Mouse (Mus musculus): ENCODE measurements around the gene Scn11a. TPM values are rescaled to one million over a fixed set of nuclear protein-coding genes. Genes with fewer than 3 reads are reported as not detected.

Scn11a gene
- polyA plus RNA-seq, 1 experiment from 2014 or later: 0.04 TPM

GRCm38 (mm10) chr9:119804501-119804847 lies 20.8 kb downstream of the Scn11a start:
- no peak overlapping the region for H3K9ac ChIP-seq (ENCODE audit: low read length)
- no peaks in the 10 kb centered on the region for H3K27me3 ChIP-seq (replicated peaks; ENCODE audit: control insufficient read depth, insufficient read depth, low read length)
- DNase-seq (ENCODE audit: low spot score): no peak
- no peaks in the 10 kb centered on the region for H3K9me3 ChIP-seq (ENCODE audit: control insufficient read depth, low read length)
- peaks cover 8% of the 10 kb centered on the region; the same call in 1 of the 2 replicates for H3K4me1 ChIP-seq (replicated peaks; ENCODE audit: control insufficient read depth, insufficient read depth, low read length)
- H3K36me3 ChIP-seq (ENCODE audit: control insufficient read depth, insufficient read depth, low read length): no peaks in the 10 kb centered on the region
- WGBS: 75% methylated on average over 11 of the region's 11 CpGs
- H3K4me2 ChIP-seq (ENCODE audit: low read length): no peak overlapping the region
- ATAC-seq (replicated peaks; ENCODE audit: low FRiP score, low TSS enrichment, low read depth): no peak
- no peak overlapping the region for H3K27ac ChIP-seq (ENCODE audit: low read depth)
- H3K4me3 ChIP-seq (ENCODE audit: low read depth, low read length): no peak overlapping the region

DNA sequence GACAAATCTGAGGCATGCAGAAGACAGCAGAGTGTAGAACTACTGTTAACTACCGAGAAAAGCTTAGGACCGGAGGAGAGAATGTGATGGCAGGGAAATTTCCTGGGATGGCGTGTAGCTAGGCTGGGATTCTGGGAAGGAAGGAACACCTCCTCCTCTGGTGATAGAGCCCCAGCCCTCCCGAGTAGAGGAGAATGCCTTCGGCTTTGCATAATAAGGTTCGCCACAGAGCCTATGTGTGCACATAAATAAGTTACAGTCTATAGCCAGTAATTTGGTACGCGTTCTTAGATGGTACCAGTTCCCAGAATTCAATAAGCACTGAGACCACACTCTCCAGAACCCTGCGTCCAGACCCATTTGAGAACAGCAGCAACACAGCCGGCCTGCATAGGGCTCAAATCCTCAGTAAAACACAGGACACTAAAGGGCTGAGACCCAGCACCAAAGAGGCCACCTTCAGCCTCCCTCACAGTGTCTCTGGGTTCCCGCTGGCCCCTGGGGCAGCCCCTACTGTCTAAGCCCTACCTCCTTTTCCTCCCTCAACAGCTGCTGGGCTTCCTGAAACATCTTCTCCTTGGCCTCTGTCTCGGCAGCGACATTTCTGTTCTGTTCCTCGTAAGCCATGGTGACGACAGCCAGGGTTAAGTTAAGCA lies 21.3 kb downstream of the Scn11a start:
- Histone ChIP-seq H3K9me3 (ENCODE audit: control insufficient read depth, low read length) (no peaks in the 10 kb centered on the region), H3K9ac (ENCODE audit: low read length) (no peak overlapping the region), H3K4me3 (ENCODE audit: low read depth, low read length) (no peak overlapping the region), H3K36me3 (ENCODE audit: control insufficient read depth, insufficient read depth, low read length) (no peaks in the 10 kb centered on the region), H3K4me1 (replicated peaks; ENCODE audit: control insufficient read depth, insufficient read depth, low read length) (peaks cover 8% of the 10 kb centered on the region; the same call in 1 of the 2 replicates), H3K27ac (ENCODE audit: low read depth) (no peak overlapping the region; the same call in 1 of the 2 replicates), H3K4me2 (ENCODE audit: low read length) (no peak overlapping the region), H3K27me3 (replicated peaks; ENCODE audit: control insufficient read depth, insufficient read depth, low read length) (no peaks in the 10 kb centered on the region)
- DNase-seq (ENCODE audit: low spot score) (no peak), ATAC-seq (replicated peaks; ENCODE audit: low FRiP score, low TSS enrichment, low read depth) (no peak)
- 60% methylated on average over 15 of the region's 15 CpGs for WGBS

GRCm38 (mm10) chr9:119803169-119803827 lies 22.0 kb downstream of the Scn11a start:
- DNase-seq (ENCODE audit: low spot score) (no peak), ATAC-seq (replicated peaks; ENCODE audit: low FRiP score, low TSS enrichment, low read depth) (no peak)
- Histone ChIP-seq H3K4me1 (replicated peaks; ENCODE audit: control insufficient read depth, insufficient read depth, low read length) (peaks cover 8% of the 10 kb centered on the region; the same call in 1 of the 2 replicates), H3K9ac (ENCODE audit: low read length) (no peak overlapping the region), H3K4me2 (ENCODE audit: low read length) (no peak overlapping the region), H3K4me3 (ENCODE audit: low read depth, low read length) (no peak overlapping the region), H3K36me3 (ENCODE audit: control insufficient read depth, insufficient read depth, low read length) (no peaks in the 10 kb centered on the region), H3K9me3 (ENCODE audit: control insufficient read depth, low read length) (no peaks in the 10 kb centered on the region), H3K27me3 (replicated peaks; ENCODE audit: control insufficient read depth, insufficient read depth, low read length) (no peaks in the 10 kb centered on the region), H3K27ac (ENCODE audit: low read depth) (no peak overlapping the region; the same call in 1 of the 2 replicates)
- 56% methylated on average over 16 of the region's 16 CpGs for WGBS

- no peak overlapping the region for H3K27ac ChIP-seq (ENCODE audit: low read depth)
- no peak overlapping the region for H3K4me3 ChIP-seq (ENCODE audit: low read depth, low read length)
- no peaks in the 10 kb centered on the region for H3K27me3 ChIP-seq (replicated peaks; ENCODE audit: control insufficient read depth, insufficient read depth, low read length)
- no peaks in the 10 kb centered on the region for H3K9me3 ChIP-seq (ENCODE audit: control insufficient read depth, low read length)
- ATAC-seq (replicated peaks; ENCODE audit: low FRiP score, low TSS enrichment, low read depth) (no peak), DNase-seq (ENCODE audit: low spot score) (no peak)
- H3K36me3 ChIP-seq (ENCODE audit: control insufficient read depth, insufficient read depth, low read length): no peaks in the 10 kb centered on the region
- no peak overlapping the region for H3K9ac ChIP-seq (ENCODE audit: low read length)
- 35% methylated on average over 6 of the region's 6 CpGs for WGBS
- H3K4me1 ChIP-seq (replicated peaks; ENCODE audit: control insufficient read depth, insufficient read depth, low read length): peaks cover 8% of the 10 kb centered on the region; the same call in 1 of the 2 replicates
- no peak overlapping the region for H3K4me2 ChIP-seq (ENCODE audit: low read length)
Measured at GRCm38 (mm10) chr9:119801460-119801859, 23.8 kb downstream of the Scn11a start.

GRCm38 (mm10) chr9:119796791-119797190 lies 28.5 kb downstream of the Scn11a start:
- Histone ChIP-seq H3K9ac (ENCODE audit: low read length) (no peak overlapping the region), H3K4me2 (ENCODE audit: low read length) (no peak overlapping the region), H3K4me1 (replicated peaks; ENCODE audit: control insufficient read depth, insufficient read depth, low read length) (no peaks in the 10 kb centered on the region), H3K27ac (ENCODE audit: low read depth) (no peak overlapping the region), H3K9me3 (ENCODE audit: control insufficient read depth, low read length) (no peaks in the 10 kb centered on the region), H3K4me3 (ENCODE audit: low read depth, low read length) (no peak overlapping the region), H3K27me3 (replicated peaks; ENCODE audit: control insufficient read depth, insufficient read depth, low read length) (no peaks in the 10 kb centered on the region), H3K36me3 (ENCODE audit: control insufficient read depth, insufficient read depth, low read length) (no peaks in the 10 kb centered on the region)
- WGBS: 78% methylated on average over 4 of the region's 4 CpGs
- DNase-seq (ENCODE audit: low spot score) (no peak), ATAC-seq (replicated peaks; ENCODE audit: low FRiP score, low TSS enrichment, low read depth) (no peak)

- no peaks in the 10 kb centered on the region for H3K9me3 ChIP-seq (ENCODE audit: control insufficient read depth, low read length)
- DNase-seq (ENCODE audit: low spot score) (no peak), ATAC-seq (replicated peaks; ENCODE audit: low FRiP score, low TSS enrichment, low read depth) (no peak)
- no peaks in the 10 kb centered on the region for H3K27me3 ChIP-seq (replicated peaks; ENCODE audit: control insufficient read depth, insufficient read depth, low read length)
- WGBS: 74% methylated on average over 15 of the region's 15 CpGs
- H3K9ac ChIP-seq (ENCODE audit: low read length): no peak overlapping the region
- no peak overlapping the region for H3K27ac ChIP-seq (ENCODE audit: low read depth)
- H3K36me3 ChIP-seq (ENCODE audit: control insufficient read depth, insufficient read depth, low read length): no peaks in the 10 kb centered on the region
- no peak overlapping the region for H3K4me3 ChIP-seq (ENCODE audit: low read depth, low read length)
- no peaks in the 10 kb centered on the region for H3K4me1 ChIP-seq (replicated peaks; ENCODE audit: control insufficient read depth, insufficient read depth, low read length)
- no peak overlapping the region for H3K4me2 ChIP-seq (ENCODE audit: low read length)
Measured at GRCm38 (mm10) chr9:119795254-119795912, 29.9 kb downstream of the Scn11a start.

GRCm38 (mm10) chr9:119794470-119794869 lies 30.8 kb downstream of the Scn11a start:
- WGBS: 73% methylated on average over 4 of the region's 4 CpGs
- no peaks in the 10 kb centered on the region for H3K36me3 ChIP-seq (ENCODE audit: control insufficient read depth, insufficient read depth, low read length)
- H3K9ac ChIP-seq (ENCODE audit: low read length): no peak overlapping the region
- H3K4me1 ChIP-seq (replicated peaks; ENCODE audit: control insufficient read depth, insufficient read depth, low read length): no peaks in the 10 kb centered on the region
- ATAC-seq (replicated peaks; ENCODE audit: low FRiP score, low TSS enrichment, low read depth): no peak
- no peak overlapping the region for H3K4me3 ChIP-seq (ENCODE audit: low read depth, low read length)
- DNase-seq (ENCODE audit: low spot score): no peak
- no peak overlapping the region for H3K4me2 ChIP-seq (ENCODE audit: low read length)
- no peaks in the 10 kb centered on the region for H3K27me3 ChIP-seq (replicated peaks; ENCODE audit: control insufficient read depth, insufficient read depth, low read length)
- H3K27ac ChIP-seq (ENCODE audit: low read depth): no peak overlapping the region
- H3K9me3 ChIP-seq (ENCODE audit: control insufficient read depth, low read length): no peaks in the 10 kb centered on the region

- Histone ChIP-seq H3K9me3 (ENCODE audit: control insufficient read depth, low read length) (no peaks in the 10 kb centered on the region), H3K27me3 (replicated peaks; ENCODE audit: control insufficient read depth, insufficient read depth, low read length) (no peaks in the 10 kb centered on the region), H3K4me2 (ENCODE audit: low read length) (no peak overlapping the region), H3K9ac (ENCODE audit: low read length) (no peak overlapping the region), H3K4me3 (ENCODE audit: low read depth, low read length) (no peak overlapping the region), H3K4me1 (replicated peaks; ENCODE audit: control insufficient read depth, insufficient read depth, low read length) (no peaks in the 10 kb centered on the region), H3K36me3 (ENCODE audit: control insufficient read depth, insufficient read depth, low read length) (no peaks in the 10 kb centered on the region), H3K27ac (ENCODE audit: low read depth) (no peak overlapping the region)
- 55% methylated on average over 9 of the region's 9 CpGs for WGBS
- no peak for ATAC-seq (replicated peaks; ENCODE audit: low FRiP score, low TSS enrichment, low read depth)
- DNase-seq (ENCODE audit: low spot score): no peak
Measured at GRCm38 (mm10) chr9:119792505-119792904, 32.8 kb downstream of the Scn11a start.

Measured in intestine, embryonic 14.5 days (tissue).